Mouse (Mus musculus) right cerebral cortex, postnatal 36 days (tissue): ENCODE measurements around the gene Scmh1.

Experiments
- DNase-seq, 2 experiments: peaks; one replicate each; pipeline ENCODE4 v3.0.0; 2022; ENCODE audit warnings: low spot score in 2 of 2, mixed read lengths in 1 of 2

Scmh1 gene

GRCm38 (mm10) chr4:120405806-120406638, 941 bp downstream of the Scmh1 start:
- DNase-seq, result no peak

GRCm38 (mm10) chr4:120406639-120407273, 1.7 kb downstream of the Scmh1 start:
- DNase-seq, result no peak

GRCm38 (mm10) chr4:120418053-120418452, 13.0 kb downstream of the Scmh1 start:
- no peak for DNase-seq

GRCm38 (mm10) chr4:120420193-120420592, 15.1 kb downstream of the Scmh1 start:
- no peak for DNase-seq

GRCm38 (mm10) chr4:120420685-120421084, 15.6 kb downstream of the Scmh1 start:
- DNase-seq, result no peak

- no peak for DNase-seq
Measured at GRCm38 (mm10) chr4:120430601-120431000, 25.5 kb downstream of the Scmh1 start.

GRCm38 (mm10) chr4:120432599-120433373, 27.7 kb downstream of the Scmh1 start:
- DNase-seq, result no peak

- no peak for DNase-seq
Measured at GRCm38 (mm10) chr4:120461741-120462140, 56.7 kb downstream of the Scmh1 start.

- DNase-seq, result no peak
Measured at GRCm38 (mm10) chr4:120472946-120473345, 67.9 kb downstream of the Scmh1 start.

GRCm38 (mm10) chr4:120487707-120488106, 82.6 kb downstream of the Scmh1 start:
- DNase-seq, result no peak

- DNase-seq, result no peak
Measured at GRCm38 (mm10) chr4:120506955-120507354, 101.9 kb downstream of the Scmh1 start.

- DNase-seq, result no peak
Measured at GRCm38 (mm10) chr4:120511203-120511602, 106.1 kb downstream of the Scmh1 start.

- DNase-seq, result no peak
Measured at GRCm38 (mm10) chr4:120514366-120514765, 109.3 kb downstream of the Scmh1 start.

- no peak for DNase-seq
Measured at GRCm38 (mm10) chr4:120516491-120516890, 111.4 kb downstream of the Scmh1 start.

- no peak for DNase-seq
Measured at GRCm38 (mm10) chr4:120516907-120517306, 111.8 kb downstream of the Scmh1 start.

GRCm38 (mm10) chr4:120517335-120517734, 112.3 kb downstream of the Scmh1 start:
- no peak for DNase-seq

- DNase-seq, result no peak
Measured at GRCm38 (mm10) chr4:120521761-120522160, 116.7 kb downstream of the Scmh1 start.

- no peak for DNase-seq
Measured at GRCm38 (mm10) chr4:120522351-120522750, 117.3 kb downstream of the Scmh1 start.

- DNase-seq, result no peak
Measured at GRCm38 (mm10) chr4:120523092-120523491, 118.0 kb downstream of the Scmh1 start.

- DNase-seq, result no peak
Measured at GRCm38 (mm10) chr4:120528171-120528570, 123.1 kb downstream of the Scmh1 start.

GRCm38 (mm10) chr4:120531986-120532385, 126.9 kb downstream of the Scmh1 start, which contains the start of gene Slfnl1:
Gene Slfnl1 (plus strand): TSS chr4:120532231.
- no peak for DNase-seq

- DNase-seq, result no peak
Measured at GRCm38 (mm10) chr4:120538664-120539063, 133.6 kb downstream of the Scmh1 start.
